Mouse (Mus musculus): ENCODE data around the gene Sox9. TPM values are rescaled to one million over a fixed set of nuclear protein-coding genes. Genes with fewer than 3 reads are reported as not detected.

Gene Sox9
- polyA plus RNA-seq, 1 experiment from 2014 or later: 27.7 TPM

DNA sequence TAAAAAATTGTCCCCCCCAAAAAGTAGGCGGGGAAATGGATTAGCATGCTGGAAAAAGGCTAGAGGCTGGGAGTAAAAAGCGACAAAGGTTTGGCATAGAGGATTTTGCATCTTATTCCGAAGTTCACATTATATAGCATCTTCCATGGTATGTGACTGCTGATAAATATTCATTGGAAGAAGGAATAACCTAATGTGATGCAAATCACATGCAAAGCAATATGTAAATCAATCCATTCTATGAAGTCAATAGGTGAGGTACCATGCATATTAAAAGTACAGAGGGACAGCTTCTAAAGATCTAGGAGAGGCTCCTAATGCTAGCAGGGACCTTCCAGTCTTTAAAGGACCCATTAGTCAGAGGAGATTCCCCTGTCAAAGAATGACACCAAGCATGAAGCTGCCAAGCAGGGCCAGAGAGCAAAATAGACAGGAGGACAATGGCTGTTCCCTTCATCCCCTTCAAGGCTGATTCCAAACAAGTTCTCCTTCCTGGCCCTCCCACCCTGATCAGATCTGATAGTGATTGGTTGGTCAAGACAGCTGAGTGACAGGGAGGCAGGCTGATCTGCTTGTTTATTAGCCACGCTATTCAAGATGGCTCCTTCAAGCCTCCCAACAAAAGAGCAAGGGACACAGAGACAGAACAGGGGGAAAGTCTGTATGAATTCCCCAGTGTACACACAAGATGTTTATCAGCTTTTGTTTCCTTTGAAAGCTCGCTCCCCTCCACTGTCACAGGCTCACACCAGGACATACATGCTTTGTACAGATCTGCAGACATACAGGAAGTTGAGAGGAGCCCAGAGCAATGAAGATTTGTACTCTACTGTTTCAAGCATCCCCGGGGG is 44.4 kb downstream of the Sox9 start:
- no peak for ATAC-seq
- CTCF ChIA-PET: no interaction called here
- in situ Hi-C loops (cut with MboI; ENCODE audit: low pct_unique_long_range_greater_than_20kb): no loop called here

DNA sequence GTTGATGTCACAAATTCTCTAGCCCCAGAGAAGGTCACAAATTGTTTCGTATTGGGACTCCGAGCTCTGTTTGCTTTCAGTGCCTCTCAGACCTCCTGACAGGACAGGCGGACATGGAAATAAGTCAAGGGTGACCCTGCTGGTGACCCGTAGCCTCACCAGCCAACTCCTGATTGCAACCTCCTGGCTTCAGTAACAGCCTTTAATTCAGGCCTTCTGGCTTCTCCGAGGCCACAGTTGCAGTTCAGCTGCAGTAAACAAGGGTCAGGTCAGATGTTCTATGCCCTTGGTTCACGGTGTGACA is 45.0 kb downstream of the Sox9 start:
- ChIA-PET POLR2A (no interaction called here), CTCF (no interaction called here)
- DNase-seq (ENCODE audit: low read depth, low spot score): no peak
- TF ChIP-seq CTCF (IDR thresholded peaks at IDR 0.05): no peak
- H3K27me3 ChIP-seq: no peaks in the 10 kb centered on the region
- ATAC-seq: no peak
- in situ Hi-C loops (cut with MboI; ENCODE audit: low pct_unique_long_range_greater_than_20kb): no loop called here

More for the DNA sequence above, 44.4 kb downstream of the Sox9 start:
- no peak for DNase-seq (ENCODE audit: low read depth, low spot score)
- TF ChIP-seq CTCF (IDR thresholded peaks at IDR 0.05): no peak
- no peaks in the 10 kb centered on the region for H3K27me3 ChIP-seq
- POLR2A ChIA-PET: no interaction called here

DNA sequence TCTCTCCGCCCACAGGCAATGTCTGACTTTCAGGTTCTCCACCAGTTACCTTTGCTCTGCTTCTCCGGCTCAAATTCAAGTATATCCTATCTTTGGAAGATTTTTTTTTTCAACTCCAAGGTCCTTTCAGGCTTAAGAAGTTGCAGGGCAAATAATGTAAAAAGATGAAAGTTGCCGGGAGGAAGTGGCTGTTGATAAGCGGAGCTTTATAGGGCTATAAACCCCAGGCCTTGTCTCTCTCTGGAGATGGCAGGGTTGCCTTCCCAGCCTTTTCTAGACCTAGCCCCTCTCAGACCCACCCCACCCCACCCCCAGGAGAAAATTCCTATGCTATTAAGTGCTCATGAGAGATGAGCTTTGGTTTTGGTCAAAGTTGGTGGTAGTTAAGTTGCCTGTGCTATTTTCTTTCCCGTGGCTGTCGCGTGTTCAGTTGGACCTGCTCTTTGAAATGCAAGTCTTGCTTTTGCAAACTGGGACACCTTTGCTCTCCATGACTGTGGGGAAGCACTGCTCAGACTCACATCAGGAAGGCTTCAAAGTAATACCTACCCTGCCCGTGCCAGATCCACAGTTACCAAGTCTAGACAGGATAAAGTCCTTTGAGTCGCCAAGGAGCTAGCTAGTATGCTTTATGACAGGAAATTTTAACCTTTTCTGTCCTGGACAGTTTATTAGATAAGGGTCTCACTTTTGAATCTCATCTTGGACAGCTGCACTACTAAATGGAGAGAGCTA is 46.7 kb downstream of the Sox9 start:
- TF ChIP-seq CTCF (IDR thresholded peaks at IDR 0.05): no peak
- POLR2A ChIA-PET: no interaction called here
- DNase-seq (ENCODE audit: low read depth, low spot score) (no peak), ATAC-seq (no peak)
- in situ Hi-C loops (cut with MboI; ENCODE audit: low pct_unique_long_range_greater_than_20kb): no loop called here
- CTCF ChIA-PET: no interaction called here
- no peaks in the 10 kb centered on the region for H3K27me3 ChIP-seq

DNA sequence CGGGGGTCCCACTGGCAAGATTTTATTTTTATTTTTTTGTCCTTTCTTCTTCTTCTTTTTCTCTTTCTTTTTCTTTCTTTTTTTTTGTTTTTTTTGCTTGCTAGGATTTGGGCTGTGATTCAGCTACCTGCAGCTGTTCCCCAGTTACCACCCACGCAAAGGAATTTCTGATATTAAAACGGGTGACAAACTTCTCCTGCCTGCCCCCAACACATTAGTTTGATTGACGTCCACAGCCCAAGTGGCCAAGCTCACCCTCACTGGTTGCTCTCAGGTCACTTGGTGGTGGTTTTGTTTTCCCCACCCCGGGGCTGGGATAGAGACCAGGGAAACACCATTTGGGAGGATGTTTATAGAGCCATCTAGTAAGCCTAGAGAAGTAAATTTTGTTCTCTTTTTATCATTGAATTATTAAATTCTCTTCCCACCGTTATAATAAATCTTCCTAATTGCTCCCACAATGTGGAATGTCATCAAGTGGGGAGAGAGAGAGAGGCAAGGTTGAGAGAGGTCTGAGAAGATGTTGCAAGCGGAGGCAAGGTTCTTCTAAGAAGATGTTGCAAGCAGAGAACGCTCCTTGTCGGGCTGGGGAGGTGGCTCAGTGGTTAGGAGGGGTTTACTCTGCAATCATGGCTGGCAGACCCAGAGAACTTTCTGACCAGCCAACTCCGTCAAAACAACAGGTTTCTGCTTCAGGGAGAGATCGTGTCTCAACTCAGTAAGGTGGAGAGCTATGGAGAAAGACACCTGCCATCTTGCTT is 52.4 kb downstream of the Sox9 start:
- DNase-seq (ENCODE audit: low read depth, low spot score) (no peak), ATAC-seq (no peak)
- no peak for TF ChIP-seq CTCF (IDR thresholded peaks at IDR 0.05)
- POLR2A ChIA-PET: no interaction called here
- in situ Hi-C loops (cut with MboI; ENCODE audit: low pct_unique_long_range_greater_than_20kb): no loop called here
- H3K27me3 ChIP-seq: no peaks in the 10 kb centered on the region
- CTCF ChIA-PET: no interaction called here

DNA sequence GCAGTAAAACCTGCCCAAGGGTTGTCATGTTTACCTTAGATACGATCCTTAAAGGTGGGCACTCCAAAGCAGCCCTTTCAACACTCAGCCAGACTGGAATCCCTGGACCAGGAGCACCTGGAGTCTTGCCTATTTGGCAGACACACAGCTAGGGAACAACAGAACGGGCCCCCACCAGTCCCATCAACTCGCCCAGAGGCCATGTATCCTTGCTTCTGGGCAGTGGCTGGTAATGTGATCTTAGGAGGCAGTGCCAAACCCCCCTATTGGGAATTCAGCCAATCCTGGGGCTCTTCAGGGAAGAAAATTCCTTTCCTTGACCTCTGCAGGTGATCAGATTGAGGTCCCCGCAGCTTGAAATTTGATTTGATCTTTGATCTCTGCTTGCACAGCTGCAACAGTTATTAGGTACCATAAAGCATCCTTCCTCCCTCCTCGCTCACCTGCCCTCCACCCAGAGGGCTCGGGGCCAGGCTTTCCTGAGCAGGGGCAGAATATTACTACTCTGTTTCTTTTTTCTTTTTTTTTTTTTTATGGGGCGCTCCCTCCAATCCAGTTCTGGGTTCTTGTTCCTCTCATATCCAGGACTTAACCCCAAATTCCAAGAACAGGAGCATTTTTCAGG is 53.6 kb downstream of the Sox9 start:
- ATAC-seq: no peak
- POLR2A ChIA-PET: interaction anchor here (0.7 kb wide), 1 partner anchor 155 kb away, joined by 3 read pairs; no protein-coding TSS in a partner anchor
- CTCF ChIA-PET: interaction anchor here (1.5 kb wide), 1 partner anchor 15 kb away, joined by 3 read pairs; no protein-coding TSS in a partner anchor

More for the DNA sequence above, 53.6 kb downstream of the Sox9 start:
- no peak for DNase-seq (ENCODE audit: low read depth, low spot score)
- in situ Hi-C loops (cut with MboI; ENCODE audit: low pct_unique_long_range_greater_than_20kb): no loop called here
- no peak for TF ChIP-seq CTCF (IDR thresholded peaks at IDR 0.05)
- H3K27me3 ChIP-seq: no peaks in the 10 kb centered on the region

Measured in Patski (cell line).